Mouse (Mus musculus) bone marrow macrophage, adult 2 months (primary cell): ENCODE data around the gene Gm11444. TPM values are rescaled to one million over a fixed set of nuclear protein-coding genes. Genes with fewer than 3 reads are reported as not detected.

ENCODE experiments used
- H3K27ac ChIP-seq: 2 replicates; pipeline ENCODE4 v1.5.1; 2012; ENCODE audit warnings: low read depth, low read length; ENCODE audit not compliant: insufficient read depth
- H3K4me1 ChIP-seq: 2 replicates; pipeline ENCODE4 v1.6.1; 2012; ENCODE audit warnings: low read length; ENCODE audit not compliant: control insufficient read depth, insufficient read depth
- H3K4me3 ChIP-seq: 2 replicates; pipeline ENCODE4 v1.5.1; 2012; ENCODE audit warnings: mild to moderate bottlenecking, low read length, moderate library complexity; ENCODE audit not compliant: insufficient read depth
- CTCF ChIP-seq: IDR thresholded peaks from 2 replicates; pipeline ENCODE4 v1.5.1; 2012; ENCODE audit warnings: low read depth, mild to moderate bottlenecking, low read length, moderate library complexity
- POLR2A ChIP-seq: IDR thresholded peaks from 2 replicates; pipeline ENCODE4 v1.6.1; 2012; ENCODE audit warnings: mild to moderate bottlenecking, low read depth, low read length, borderline replicate concordance
- polyA plus RNA-seq: library from polyadenylated mRNA; stranded (reverse); fragments of >200 nt; gene quantifications from 2 replicates; pipeline ENCODE4 v1.2.4, GENCODE M21; 2012; ENCODE audit not compliant: missing spikeins, insufficient read depth, insufficient read length

The Gm11444 gene
- polyA plus RNA-seq, 1 experiment, result not detected

DNA sequence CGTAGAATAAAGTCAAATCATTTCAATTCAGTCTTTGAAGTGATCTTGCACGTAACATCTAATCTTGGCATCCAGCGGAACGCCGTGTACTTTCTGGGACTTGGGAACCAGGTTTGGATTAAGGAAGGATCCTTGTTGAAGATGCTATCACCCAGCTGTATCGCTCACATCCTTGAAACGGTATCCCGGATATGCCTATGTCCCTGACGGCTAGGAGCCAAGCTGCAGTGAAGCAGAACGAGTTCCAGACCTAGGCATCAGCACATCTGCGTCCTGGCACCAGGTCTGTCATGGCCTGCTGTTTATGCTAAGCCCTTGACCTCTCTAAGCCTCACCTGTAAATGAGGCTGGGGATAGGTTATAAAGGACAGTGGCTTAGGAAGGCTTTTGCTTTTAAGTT is 49.8 kb downstream of the Gm11444 start:
- no peaks in the 10 kb centered on the region for H3K4me1 ChIP-seq
- H3K27ac ChIP-seq, result no peak overlapping the region
- no peak for TF ChIP-seq POLR2A
- no peak overlapping the region for H3K4me3 ChIP-seq

DNA sequence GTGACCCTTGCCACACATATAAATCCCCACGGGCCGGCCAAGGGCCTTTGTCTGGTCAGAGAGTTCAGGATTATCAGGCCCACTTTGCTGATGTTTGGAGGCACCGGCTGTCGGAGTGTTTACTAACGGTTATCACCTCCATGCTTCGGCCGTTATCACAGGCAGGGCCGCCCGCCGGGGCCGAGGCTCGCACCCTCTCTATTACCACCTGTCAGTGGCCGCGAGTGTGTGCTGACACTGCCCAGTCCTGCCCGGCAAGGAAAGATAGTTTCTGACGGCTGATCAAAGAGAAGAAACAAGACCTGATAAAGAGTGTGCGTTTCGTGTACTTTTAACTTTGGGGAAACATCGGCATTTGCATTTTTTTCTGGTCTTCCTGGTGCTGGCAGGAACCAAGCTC is 50.3 kb downstream of the Gm11444 start:
- H3K27ac ChIP-seq, result no peak overlapping the region
- H3K4me1 ChIP-seq, result no peaks in the 10 kb centered on the region
- H3K4me3 ChIP-seq, result no peak overlapping the region
- TF ChIP-seq CTCF, result no peak
- no peak for TF ChIP-seq POLR2A

DNA sequence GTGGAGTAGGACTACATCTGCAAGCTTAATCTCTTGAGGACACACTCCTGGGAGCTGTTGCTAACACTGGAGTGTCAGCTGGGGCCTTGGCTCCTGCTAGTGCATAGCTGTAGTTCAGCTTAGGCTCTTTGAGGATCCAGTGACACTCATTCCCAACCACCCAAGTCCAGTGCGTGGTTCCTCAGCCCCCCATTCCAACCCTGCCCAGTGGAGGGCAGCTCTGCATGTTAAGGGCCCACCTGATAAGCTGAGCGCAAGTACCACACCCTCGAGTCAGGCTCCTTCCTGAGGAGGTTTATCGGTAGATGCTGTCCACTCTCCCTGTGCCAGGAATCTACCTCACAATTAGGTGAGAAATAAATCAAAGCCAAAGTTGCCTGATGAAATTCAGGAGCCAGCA is 50.7 kb downstream of the Gm11444 start:
- no peak overlapping the region for H3K27ac ChIP-seq
- TF ChIP-seq CTCF, result no peak
- no peak for TF ChIP-seq POLR2A
- H3K4me1 ChIP-seq, result no peaks in the 10 kb centered on the region
- no peak overlapping the region for H3K4me3 ChIP-seq

Other genes with a start within 250 kb of the Gm11444 start
- 0.20 TPM in 1 of 2 replicates, not detected in the other for gene Tbx2, start 17.8 kb downstream of the Gm11444 start, polyA plus RNA-seq
- gene Tbx4, start 36.1 kb upstream of the Gm11444 start, polyA plus RNA-seq, result not detected in 2 replicates